Mouse (Mus musculus) B cell, adult 2 months (primary cell): ENCODE results near the gene Fgfr2.

Experiments
- DNase-seq, 2 experiments: peaks; one replicate each; pipeline ENCODE4 v3.0.0; 2022

Fgfr2 gene

DNA sequence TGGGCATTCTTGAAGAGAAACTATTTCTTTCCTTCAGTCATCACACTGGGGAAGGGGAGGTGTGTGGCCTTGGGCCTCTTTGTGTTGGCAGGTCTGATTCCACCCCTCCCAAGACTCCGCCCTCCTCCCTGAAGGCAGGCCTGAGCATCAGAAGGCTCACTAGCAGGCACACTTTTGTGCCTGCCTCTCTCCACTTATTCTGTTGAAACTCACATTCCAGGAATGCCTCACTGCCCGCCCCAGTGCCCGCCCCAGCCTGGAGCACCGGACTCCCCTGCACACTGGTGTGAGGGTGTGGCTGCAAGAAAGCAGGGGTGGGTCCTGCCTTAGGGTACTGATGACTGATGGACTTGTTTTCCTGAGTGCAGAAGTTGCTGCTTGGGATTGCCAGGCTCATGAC is 2140.8 kb downstream of the Fgfr2 start:
- no peak for DNase-seq

GRCm38 (mm10) chr7:130980130-130980529 is 2143.0 kb downstream of the Fgfr2 start:
- no peak for DNase-seq

DNA sequence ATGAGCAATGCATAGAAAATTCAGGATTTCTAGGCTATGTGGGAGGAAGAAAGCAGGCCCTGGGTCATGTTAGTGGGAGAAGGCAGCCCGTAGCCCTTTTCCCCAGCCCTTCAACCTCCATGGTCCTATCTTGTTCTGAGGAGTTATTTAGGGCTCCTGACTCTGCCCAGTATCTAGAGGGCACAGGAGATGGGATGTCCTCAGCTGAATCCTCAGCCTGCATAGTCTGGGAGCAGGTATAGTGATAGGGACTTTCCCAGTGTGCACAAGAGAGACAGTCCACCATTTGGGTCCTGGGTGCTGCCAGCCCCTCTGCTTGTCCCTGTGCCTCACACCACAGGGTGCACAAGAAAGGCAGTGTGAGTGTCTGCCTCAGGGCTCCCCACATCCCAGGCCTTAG is 2144.6 kb downstream of the Fgfr2 start:
- DNase-seq: no peak

GRCm38 (mm10) chr7:130977794-130978521 is 2145.2 kb downstream of the Fgfr2 start:
- no peak for DNase-seq

DNA sequence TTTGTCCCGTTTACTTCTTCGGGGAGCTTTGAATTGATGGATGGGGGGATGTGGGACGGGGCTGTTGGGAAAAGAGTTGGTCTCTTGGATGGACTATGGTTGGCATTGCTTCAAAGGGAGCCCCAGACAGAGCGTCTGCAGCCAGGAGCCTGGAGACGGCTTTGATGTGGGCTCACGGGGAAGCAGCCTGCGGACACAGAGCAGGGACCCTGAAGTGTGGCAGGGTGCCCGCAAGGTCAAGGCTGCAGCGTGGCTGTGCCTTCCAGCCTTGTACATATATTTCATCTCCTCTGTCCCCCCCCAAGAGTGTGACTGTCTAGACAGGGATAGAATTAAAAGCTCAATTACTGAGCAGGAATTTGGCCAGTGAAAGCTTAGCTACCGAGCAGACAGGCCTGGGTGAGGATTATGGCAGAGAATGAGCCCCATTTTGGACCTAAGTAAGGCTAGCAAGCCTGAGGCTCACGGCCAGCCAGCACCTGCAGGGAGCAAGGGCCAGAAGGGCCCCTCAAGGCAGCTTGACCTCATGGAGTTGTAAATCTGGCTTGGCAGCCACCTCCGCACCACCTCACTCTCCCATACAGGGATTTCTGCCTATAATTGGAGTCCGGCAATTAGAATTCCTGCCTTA is 2146.7 kb downstream of the Fgfr2 start:
- no peak for DNase-seq

- DNase-seq: no peak
These were observed 2150.4 kb downstream of the Fgfr2 start for GRCm38 (mm10) chr7:130972767-130973166.

- DNase-seq: no peak
These were observed 2153.6 kb downstream of the Fgfr2 start for GRCm38 (mm10) chr7:130969507-130969906.

- DNase-seq: no peak
These were observed 2154.1 kb downstream of the Fgfr2 start for GRCm38 (mm10) chr7:130969076-130969475.

DNA sequence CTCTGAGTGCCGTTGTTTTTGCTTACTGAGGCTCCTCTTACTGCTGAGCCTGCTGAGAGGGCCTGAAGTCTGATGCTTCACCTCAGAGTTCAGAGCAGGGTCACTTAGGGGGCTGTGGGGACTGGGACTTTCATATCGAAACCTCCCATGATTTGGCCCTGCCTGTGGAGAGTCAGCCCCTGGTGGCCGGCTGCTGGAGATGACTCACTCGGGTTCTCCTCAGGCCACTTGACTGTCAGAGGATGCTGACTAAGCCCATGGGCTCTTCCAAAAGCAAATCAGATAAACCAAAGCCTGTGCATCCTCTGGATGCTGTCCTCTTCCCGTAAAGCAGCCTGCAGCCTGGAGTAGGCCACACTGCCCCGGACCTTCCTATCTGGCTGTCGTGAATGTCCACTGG is 2154.6 kb downstream of the Fgfr2 start:
- DNase-seq: no peak

DNA sequence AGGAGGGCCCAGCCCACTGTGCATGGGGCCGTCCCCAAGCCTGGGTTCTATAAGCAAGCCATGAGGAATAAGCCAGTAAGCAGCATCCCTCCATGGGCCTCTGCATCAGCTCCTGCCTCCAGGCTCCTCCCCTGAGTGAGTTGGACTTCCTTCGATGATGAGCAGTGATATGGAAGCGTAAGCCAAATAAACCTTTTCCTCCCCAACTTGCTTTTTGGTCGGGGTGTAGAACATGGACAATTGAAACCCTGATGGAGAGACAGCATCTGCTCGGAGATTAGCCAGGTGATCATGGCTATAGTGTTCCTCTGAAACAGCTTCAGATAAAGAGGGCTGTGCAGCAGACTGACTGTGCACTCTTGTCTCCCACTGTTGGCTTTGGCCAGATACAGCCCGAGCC is 2155.2 kb downstream of the Fgfr2 start:
- DNase-seq: no peak

DNA sequence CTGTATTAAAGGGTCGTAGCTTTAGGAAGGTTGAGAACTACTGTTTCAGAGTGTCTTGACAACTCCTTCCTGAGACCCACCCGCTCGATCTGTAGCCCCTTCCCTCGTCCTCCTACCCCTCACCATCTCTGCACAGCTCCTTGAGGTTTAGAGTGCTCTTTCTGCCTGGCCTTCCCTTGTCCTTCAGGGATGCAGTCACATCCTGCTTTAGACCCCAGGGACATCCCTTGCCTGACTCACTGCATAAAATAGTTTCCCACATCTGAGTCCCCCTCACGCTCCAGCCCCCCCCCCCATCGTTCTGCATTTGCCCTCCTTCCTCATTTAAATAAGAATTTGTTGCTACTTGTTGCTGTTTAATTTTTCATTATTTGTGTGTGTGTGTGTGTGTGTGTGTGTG is 2156.3 kb downstream of the Fgfr2 start:
- no peak for DNase-seq

- DNase-seq: no peak
These were observed 2156.7 kb downstream of the Fgfr2 start for GRCm38 (mm10) chr7:130966451-130966850.

DNA sequence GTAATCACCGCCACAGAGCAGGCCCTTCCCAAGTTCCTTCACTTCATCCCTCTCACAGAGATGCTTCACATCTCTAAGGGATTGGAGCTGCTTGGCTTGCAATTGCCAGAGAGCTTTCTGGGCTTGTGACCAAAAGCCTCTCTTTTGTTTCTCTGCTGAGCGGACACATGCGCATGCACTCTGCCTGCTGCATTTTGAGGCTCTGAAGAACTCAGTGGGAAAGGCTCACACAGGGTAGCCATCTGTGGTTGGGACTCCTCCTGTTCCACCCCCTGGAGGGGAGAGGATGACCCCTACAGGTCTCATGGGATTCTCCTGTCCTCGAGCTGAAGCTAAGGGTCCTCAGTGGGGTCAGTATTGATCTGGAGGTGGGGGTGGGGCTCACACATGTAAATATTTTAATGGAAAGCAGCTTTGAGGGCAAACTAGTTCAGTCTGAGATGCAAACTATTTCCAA is 2157.2 kb downstream of the Fgfr2 start:
- no peak for DNase-seq

DNA sequence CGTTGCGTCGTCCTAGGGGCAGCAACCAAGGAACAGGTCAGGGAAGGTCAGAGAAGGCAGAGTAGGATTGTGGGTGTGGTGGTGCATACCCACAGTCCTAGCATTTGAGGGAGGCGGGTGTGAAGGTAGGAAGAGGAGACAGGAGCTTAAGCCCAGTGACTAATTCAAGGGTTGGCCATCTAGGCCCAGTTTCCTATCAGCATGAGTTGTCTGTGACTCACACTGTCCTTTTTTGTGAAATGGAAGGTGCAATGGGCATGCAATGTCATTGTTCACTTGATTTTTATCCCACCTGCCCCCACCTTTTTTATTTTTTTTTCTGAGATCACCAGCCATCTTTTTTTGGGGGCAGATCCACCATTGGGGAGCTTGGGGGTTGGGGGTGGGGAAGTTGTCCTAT is 2157.8 kb downstream of the Fgfr2 start:
- no peak for DNase-seq

GRCm38 (mm10) chr7:130964686-130965085 is 2158.5 kb downstream of the Fgfr2 start:
- no peak for DNase-seq

DNA sequence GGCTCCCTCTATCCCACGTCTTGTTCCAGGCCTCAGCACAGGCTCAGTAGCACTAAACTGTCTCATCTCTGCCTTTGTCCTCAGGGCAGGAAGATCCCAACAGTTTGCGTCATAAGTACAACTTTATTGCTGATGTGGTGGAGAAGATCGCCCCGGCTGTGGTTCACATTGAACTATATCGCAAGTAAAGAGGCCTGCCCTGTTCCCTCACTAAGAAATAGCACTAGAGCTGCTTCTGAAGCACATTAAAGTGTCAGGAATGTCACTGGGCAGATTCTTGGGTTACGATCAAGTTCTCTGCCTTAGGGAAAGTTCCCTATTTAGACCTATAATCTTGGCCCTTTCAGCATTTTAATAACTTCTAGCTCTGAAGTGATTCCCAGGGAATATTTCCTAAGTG is 2161.7 kb downstream of the Fgfr2 start:
- no peak for DNase-seq

- no peak for DNase-seq
These were observed 2163.3 kb downstream of the Fgfr2 start for GRCm38 (mm10) chr7:130959868-130960267.

DNA sequence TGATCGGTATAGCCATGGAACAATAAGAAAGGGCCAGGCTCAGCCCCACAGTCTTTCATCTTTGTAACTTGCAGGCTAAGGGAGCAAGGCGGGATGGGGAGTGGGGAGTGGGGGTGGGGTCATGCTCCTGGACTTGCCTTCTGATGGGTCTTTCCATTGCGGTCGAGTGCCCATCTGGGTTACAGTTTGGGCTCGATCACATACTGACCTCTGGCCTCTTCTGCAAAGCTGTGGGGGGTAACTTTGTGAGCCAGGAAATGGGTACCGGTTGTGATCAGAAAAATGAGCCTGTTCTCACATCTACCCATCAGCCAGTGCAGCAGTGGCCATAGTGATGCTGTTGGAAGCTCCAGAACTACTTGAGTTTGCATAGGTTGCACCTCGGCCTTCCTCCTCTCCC is 2164.6 kb downstream of the Fgfr2 start:
- DNase-seq: no peak

- DNase-seq: no peak
These were observed 2169.0 kb downstream of the Fgfr2 start for GRCm38 (mm10) chr7:130954177-130954601.

- DNase-seq: no peak
These were observed 2169.8 kb downstream of the Fgfr2 start for GRCm38 (mm10) chr7:130953376-130953775.

DNA sequence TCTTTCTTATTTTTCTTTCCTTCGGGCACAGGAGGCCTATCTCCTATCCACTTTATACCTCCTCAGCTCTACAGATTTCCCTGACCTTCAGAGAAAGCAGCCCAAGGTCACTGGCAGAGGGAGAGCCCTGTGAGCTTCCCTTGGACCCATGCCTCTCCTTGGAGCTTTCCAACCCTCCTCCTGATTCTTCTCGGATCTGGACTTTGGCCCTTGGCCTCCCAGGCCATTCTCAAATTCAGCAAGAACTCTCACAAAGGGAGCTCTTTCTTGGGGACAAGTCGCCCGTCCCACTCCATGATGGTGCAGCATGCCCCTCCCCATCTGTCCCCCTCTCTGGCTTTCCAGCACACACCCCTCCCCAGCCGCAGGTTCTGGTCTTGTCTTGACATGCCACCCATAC is 2172.1 kb downstream of the Fgfr2 start:
- no peak for DNase-seq

DNA sequence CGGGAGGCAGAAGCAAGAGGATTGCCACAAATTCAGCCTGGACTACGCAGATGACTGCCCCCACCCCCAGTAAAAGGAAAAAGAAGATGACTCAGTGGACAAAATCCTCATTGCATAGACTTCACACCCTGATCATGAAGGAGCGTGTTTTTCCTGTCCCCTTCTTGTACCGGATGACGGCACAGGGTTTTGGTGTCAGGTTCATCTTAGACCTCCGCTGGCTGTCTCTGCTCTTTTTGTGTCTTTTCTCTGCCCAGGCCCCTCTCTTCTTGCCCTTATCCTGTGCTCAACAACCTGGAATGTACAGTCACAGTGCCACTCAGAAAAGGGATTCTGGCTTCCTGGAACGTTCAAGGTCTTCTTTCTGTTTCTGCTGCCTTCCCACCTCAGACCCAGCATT is 2172.7 kb downstream of the Fgfr2 start:
- no peak for DNase-seq

- DNase-seq: no peak
These were observed 2173.8 kb downstream of the Fgfr2 start for GRCm38 (mm10) chr7:130949331-130949751.

DNA sequence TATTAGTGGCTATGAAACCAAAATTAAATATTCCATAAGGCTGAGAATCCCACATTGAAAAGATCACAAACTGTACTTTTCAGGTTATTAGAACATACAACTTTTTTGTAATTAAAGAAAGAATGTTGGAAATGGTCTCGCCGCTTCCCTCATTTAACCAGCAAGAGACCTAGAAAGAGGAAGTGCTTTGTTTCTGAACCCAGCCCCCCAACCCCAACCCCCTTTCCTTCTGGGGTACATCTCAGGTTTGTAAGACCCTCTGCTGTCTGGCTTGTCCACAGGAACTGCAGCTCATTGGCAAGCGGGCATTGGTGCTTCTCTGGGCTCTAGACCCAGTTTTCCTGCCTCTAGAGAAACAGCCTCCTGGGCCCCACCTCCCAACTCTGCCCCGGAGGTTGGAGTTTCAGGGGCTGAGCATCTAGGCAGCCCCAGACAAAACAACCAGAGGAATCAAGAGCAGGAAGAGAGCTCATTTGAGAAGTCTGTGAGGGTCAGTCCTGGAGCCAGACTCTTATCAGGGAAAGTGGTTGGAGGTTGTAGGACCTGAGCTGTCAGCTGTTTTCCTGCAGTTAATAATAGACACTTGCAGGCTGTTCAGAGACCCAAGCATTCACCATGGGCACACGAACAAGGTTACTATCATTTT is 2174.5 kb downstream of the Fgfr2 start:
- no peak for DNase-seq
